Mouse (Mus musculus) heart, embryonic 11.5 days (tissue): ENCODE data around the gene Sgcd. TPM values are rescaled to one million over a fixed set of nuclear protein-coding genes. Genes with fewer than 3 reads are reported as not detected.

Experiments
- ATAC-seq: fragments of 200-750 bp; cut with Nextera tagmentation; replicated peaks from 2 replicates; pipeline ENCODE4 v1.8.0; 2017; ENCODE audit warnings: moderate library complexity; ENCODE audit not compliant: insufficient number of reproducible peaks, low FRiP score, low TSS enrichment
- H3K27ac ChIP-seq: fragments of 300-500 bp; sonication (generic); 2 replicates; pipeline ENCODE4 v1.5.1; 2014; ENCODE audit warnings: mild to moderate bottlenecking, low read depth, low read length
- H3K27me3 ChIP-seq: fragments of 300-500 bp; sonication (generic); 2 replicates; pipeline ENCODE4 v1.6.1; 2014; ENCODE audit warnings: mild to moderate bottlenecking, low read length, mixed read lengths; ENCODE audit not compliant: control insufficient read depth, insufficient read depth
- H3K36me3 ChIP-seq: fragments of 300-500 bp; sonication (generic); 2 replicates; pipeline ENCODE4 v1.6.1; 2014; ENCODE audit warnings: mild to moderate bottlenecking, low read length, moderate library complexity, mixed read lengths; ENCODE audit not compliant: control insufficient read depth, insufficient read depth
- H3K4me1 ChIP-seq: fragments of 300-500 bp; sonication (generic); 2 replicates; pipeline ENCODE4 v1.6.1; 2014; ENCODE audit warnings: low read length; ENCODE audit not compliant: control insufficient read depth, insufficient read depth
- H3K4me2 ChIP-seq: fragments of 300-500 bp; sonication (generic); 2 replicates; pipeline ENCODE4 v1.6.1; 2014; ENCODE audit warnings: mild to moderate bottlenecking, moderate library complexity
- H3K4me3 ChIP-seq: fragments of 300-500 bp; sonication (generic); 2 replicates; pipeline ENCODE4 v1.5.1; 2014; ENCODE audit warnings: low read depth, low read length
- H3K9ac ChIP-seq: fragments of 300-500 bp; sonication (generic); 2 replicates; pipeline ENCODE4 v1.6.1; 2014; ENCODE audit warnings: mild to moderate bottlenecking, low read depth, low read length, moderate library complexity
- H3K9me3 ChIP-seq: fragments of 300-500 bp; sonication (generic); replicated peaks from 2 replicates; pipeline ENCODE4 v1.6.1; 2016; ENCODE audit warnings: low read length; ENCODE audit not compliant: control insufficient read depth
- WGBS: fragments of 180-500 bp; shearing (Covaris S2); extraction: QIAGEN DNeasy Blood & Tissue Kit; methylation state at CpG from one replicate; pipeline ENCODE4 v1.1.7; 2014; ENCODE audit not compliant: insufficient replicate concordance; 5-methylcytosine and 5-hydroxymethylcytosine counted together
- polyA plus RNA-seq: library from polyadenylated mRNA; unstranded; fragments of >200 nt; fragmentation: Nextera tagmentation; extraction: Ambion mirVana; gene quantifications from 2 replicates; pipeline ENCODE4 v1.2.1, GENCODE M21; 2014

Sgcd gene
- polyA plus RNA-seq, 1 experiment from 2014 or later = 5.3 TPM

- no peak overlapping the region for H3K9ac ChIP-seq
- ATAC-seq = no peak
- H3K27ac ChIP-seq = no peak overlapping the region
- no peaks in the 10 kb centered on the region for H3K4me1 ChIP-seq
- no peaks in the 10 kb centered on the region for H3K9me3 ChIP-seq
- WGBS = 57% methylated on average over 1 of the region's 1 CpGs
- H3K4me2 ChIP-seq = no peak overlapping the region
- H3K27me3 ChIP-seq = no peaks in the 10 kb centered on the region
- no peak overlapping the region for H3K4me3 ChIP-seq
- no peaks in the 10 kb centered on the region for H3K36me3 ChIP-seq
Measured at GRCm38 (mm10) chr11:46875774-46876173, 1113.0 kb downstream of the Sgcd start.

GRCm38 (mm10) chr11:46868594-46868993 is 1120.2 kb downstream of the Sgcd start:
- H3K4me2 ChIP-seq = no peak overlapping the region
- no peak overlapping the region for H3K27ac ChIP-seq
- no peaks in the 10 kb centered on the region for H3K4me1 ChIP-seq
- no peaks in the 10 kb centered on the region for H3K9me3 ChIP-seq
- no peaks in the 10 kb centered on the region for H3K27me3 ChIP-seq
- 74% methylated on average over 7 of the region's 7 CpGs for WGBS
- no peak for ATAC-seq
- no peak overlapping the region for H3K9ac ChIP-seq
- no peaks in the 10 kb centered on the region for H3K36me3 ChIP-seq
- H3K4me3 ChIP-seq = no peak overlapping the region

GRCm38 (mm10) chr11:46864809-46865208 is 1124.0 kb downstream of the Sgcd start:
- Histone ChIP-seq H3K36me3 (no peaks in the 10 kb centered on the region), H3K9me3 (no peaks in the 10 kb centered on the region), H3K27ac (no peak overlapping the region), H3K4me2 (no peak overlapping the region), H3K4me3 (no peak overlapping the region), H3K4me1 (no peaks in the 10 kb centered on the region), H3K9ac (no peak overlapping the region), H3K27me3 (no peaks in the 10 kb centered on the region)
- 62% methylated on average over 1 of the region's 1 CpGs for WGBS
- ATAC-seq = no peak

GRCm38 (mm10) chr11:46848221-46848971 is 1140.4 kb downstream of the Sgcd start:
- H3K4me1 ChIP-seq = no peaks in the 10 kb centered on the region
- H3K36me3 ChIP-seq = no peaks in the 10 kb centered on the region
- H3K4me2 ChIP-seq = no peak overlapping the region
- no peak for ATAC-seq
- no peak overlapping the region for H3K4me3 ChIP-seq
- H3K9me3 ChIP-seq = no peaks in the 10 kb centered on the region
- 35% methylated on average over 8 of the region's 8 CpGs for WGBS
- H3K27me3 ChIP-seq = no peaks in the 10 kb centered on the region
- no peak overlapping the region for H3K27ac ChIP-seq
- no peak overlapping the region for H3K9ac ChIP-seq

GRCm38 (mm10) chr11:46847827-46848220 is 1140.9 kb downstream of the Sgcd start:
- no peak for ATAC-seq
- Histone ChIP-seq H3K9me3 (no peaks in the 10 kb centered on the region), H3K4me2 (no peak overlapping the region), H3K4me1 (no peaks in the 10 kb centered on the region), H3K27ac (no peak overlapping the region), H3K27me3 (no peaks in the 10 kb centered on the region), H3K4me3 (no peak overlapping the region), H3K9ac (no peak overlapping the region), H3K36me3 (no peaks in the 10 kb centered on the region)
- 57% methylated on average over 3 of the region's 3 CpGs for WGBS

- H3K9me3 ChIP-seq = no peaks in the 10 kb centered on the region
- no peak overlapping the region for H3K4me2 ChIP-seq
- no peaks in the 10 kb centered on the region for H3K27me3 ChIP-seq
- ATAC-seq = no peak
- H3K27ac ChIP-seq = no peak overlapping the region
- no peak overlapping the region for H3K4me3 ChIP-seq
- H3K4me1 ChIP-seq = no peaks in the 10 kb centered on the region
- no peak overlapping the region for H3K9ac ChIP-seq
- no peaks in the 10 kb centered on the region for H3K36me3 ChIP-seq
- WGBS = 50% methylated on average over 1 of the region's 1 CpGs
Measured at GRCm38 (mm10) chr11:46846661-46847060, 1142.1 kb downstream of the Sgcd start.
